24 mouse cellular contexts compared by ENCODE assay signal in genomic region chr4:139899410-139899809, GRCm38 (mm10).
"Had no signal": no experiment of that assay in that cellular context is flagged by ENCODE, and none has a peak within 500 bp of the region (broad histone marks: within the 10 kb centered on the region; RNA-seq: fewer than 3 reads in every experiment).

No protein-coding gene starts in this region.

- H3K4me2 ChIP-seq: kidney, embryonic 15.5 days; limb, embryonic 12.5 days; limb, embryonic 15.5 days; liver, embryonic 11.5 days; lung, embryonic 14.5 days; midbrain, embryonic 13.5 days; neural tube, embryonic 13.5 days had no signal

- H3K4me1 ChIP-seq: kidney, embryonic 15.5 days; limb, embryonic 12.5 days; limb, embryonic 15.5 days; neural tube, embryonic 13.5 days had no signal

- DNase-seq: kidney, adult 11 months; kidney, adult 8-10 months; kidney, postnatal 10 days; kidney, postnatal 36 days; liver, postnatal 0 days; lung, embryonic 14.5 days; right cerebral cortex, adult 18-20 months; thymus, adult 2 months; thymus, postnatal 14 days; thymus, postnatal 4 days had no signal

- H3K27ac ChIP-seq: kidney, embryonic 15.5 days; left cerebral cortex, adult 2 months; limb, embryonic 12.5 days; limb, embryonic 15.5 days; liver, embryonic 14.5 days; macrophage; midbrain, embryonic 10.5 days; midbrain, embryonic 13.5 days; neural tube, embryonic 13.5 days; stomach, postnatal 0 days had no signal

- H3K36me3 ChIP-seq: kidney, embryonic 15.5 days; limb, embryonic 12.5 days; limb, embryonic 15.5 days; midbrain, embryonic 10.5 days; midbrain, embryonic 13.5 days; neural tube, embryonic 13.5 days had no signal

- H3K4me3 ChIP-seq: kidney, embryonic 15.5 days; left cerebral cortex, adult 2 months; limb, embryonic 12.5 days; limb, embryonic 15.5 days; midbrain, embryonic 10.5 days; midbrain, embryonic 13.5 days; myocyte; neural tube, embryonic 13.5 days had no signal

- H3K9me3 ChIP-seq: kidney, embryonic 15.5 days; limb, embryonic 15.5 days; midbrain, embryonic 10.5 days had no signal

- H3K27me3 ChIP-seq: kidney, embryonic 15.5 days; limb, embryonic 15.5 days; midbrain, embryonic 13.5 days; neural tube, embryonic 13.5 days had no signal

- ATAC-seq: liver, postnatal 0 days; lung, postnatal 0 days; midbrain, embryonic 16.5 days had no signal

- H3K9ac ChIP-seq: kidney, embryonic 15.5 days; limb, embryonic 12.5 days; limb, embryonic 15.5 days; liver, embryonic 14.5 days; liver, postnatal 0 days; lung, embryonic 14.5 days; midbrain, embryonic 13.5 days; neural tube, embryonic 13.5 days had no signal
